Mouse (Mus musculus): ENCODE measurements around the gene Panx1.

Gene Panx1

GRCm38 (mm10) chr9:15023049-15023448 is 22.2 kb downstream of the Panx1 start:
- DNase-seq (ENCODE audit: low spot score in 2 of 2): no peak

GRCm38 (mm10) chr9:15021156-15021555 is 24.1 kb downstream of the Panx1 start:
- DNase-seq (ENCODE audit: low spot score in 2 of 2): no peak

GRCm38 (mm10) chr9:15020561-15021080 is 24.7 kb downstream of the Panx1 start:
- no peak for DNase-seq (ENCODE audit: low spot score in 2 of 2)

- no peak for DNase-seq (ENCODE audit: low spot score in 2 of 2)
Measured at GRCm38 (mm10) chr9:15018756-15019131, 26.5 kb downstream of the Panx1 start.

DNA sequence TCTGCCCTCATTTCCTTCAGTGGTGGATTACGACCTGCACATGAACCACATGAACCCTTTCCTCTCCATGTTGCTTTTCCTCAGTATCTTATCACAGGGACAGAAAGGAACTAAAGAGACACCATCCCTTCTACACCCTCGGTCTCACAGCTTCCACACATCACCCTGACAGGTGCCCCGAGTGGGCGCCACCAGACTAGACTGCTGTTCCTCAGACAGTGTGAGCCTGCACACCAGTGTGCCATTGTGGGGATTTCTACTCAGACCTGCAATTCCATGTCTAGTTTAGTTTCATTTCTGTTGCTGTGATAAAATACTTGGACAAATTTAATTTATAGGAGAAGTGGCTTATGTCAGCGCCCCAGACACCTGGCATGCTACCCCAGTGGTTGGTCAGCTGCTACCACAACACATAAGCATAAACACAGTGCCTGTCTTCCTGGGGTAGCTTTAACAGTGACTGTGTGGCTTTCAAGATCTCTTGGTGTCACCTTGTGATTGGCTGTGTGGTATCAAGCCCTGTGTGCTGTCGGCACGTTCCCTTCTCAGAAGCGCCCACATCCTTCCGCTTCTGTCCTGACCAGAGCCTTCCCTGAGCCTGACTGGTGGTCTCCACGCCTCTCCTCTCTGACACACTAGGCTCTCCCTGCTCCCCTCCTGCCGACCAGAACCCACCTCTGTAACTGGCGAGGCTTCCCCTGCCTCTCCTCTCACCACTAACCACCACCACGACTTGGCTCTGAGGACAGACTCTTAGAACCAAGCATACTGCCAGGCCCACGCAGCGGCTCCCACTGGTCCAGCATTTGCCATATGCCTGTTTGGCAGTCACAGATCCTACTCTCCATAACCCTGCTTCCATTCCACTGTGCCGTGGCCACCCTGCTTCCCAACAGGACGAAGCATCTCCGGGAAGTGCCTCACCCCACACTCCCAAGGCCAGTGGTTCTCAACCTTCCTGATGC is 27.2 kb downstream of the Panx1 start:
- DNase-seq (ENCODE audit: low spot score in 2 of 2): peak in 1 of 2 experiments; percentile 17

- DNase-seq (ENCODE audit: low spot score in 2 of 2): peak; percentile 25 to 65
Measured at GRCm38 (mm10) chr9:15015223-15015956, 29.9 kb downstream of the Panx1 start.

DNA sequence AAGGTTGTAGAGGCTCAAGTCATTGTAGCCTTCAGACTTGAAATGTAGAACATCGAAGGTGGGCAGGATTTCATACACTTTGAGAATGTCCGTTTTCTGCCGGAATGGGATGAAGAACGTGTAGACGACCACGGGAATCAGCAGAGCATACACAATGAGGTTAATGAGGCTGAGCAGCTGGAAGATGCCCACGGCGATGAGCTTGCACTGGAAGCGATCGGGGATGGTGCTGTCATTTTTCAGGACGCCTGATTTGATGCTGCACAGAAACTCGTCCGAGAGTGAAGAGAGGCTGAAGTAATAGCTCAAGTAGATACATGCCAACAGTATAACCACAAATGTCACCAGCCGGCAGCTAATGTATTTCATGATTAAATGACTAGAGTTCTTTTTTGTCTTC is 37.7 kb downstream of the Panx1 start:
- DNase-seq (ENCODE audit: low spot score in 2 of 2): no peak

DNA sequence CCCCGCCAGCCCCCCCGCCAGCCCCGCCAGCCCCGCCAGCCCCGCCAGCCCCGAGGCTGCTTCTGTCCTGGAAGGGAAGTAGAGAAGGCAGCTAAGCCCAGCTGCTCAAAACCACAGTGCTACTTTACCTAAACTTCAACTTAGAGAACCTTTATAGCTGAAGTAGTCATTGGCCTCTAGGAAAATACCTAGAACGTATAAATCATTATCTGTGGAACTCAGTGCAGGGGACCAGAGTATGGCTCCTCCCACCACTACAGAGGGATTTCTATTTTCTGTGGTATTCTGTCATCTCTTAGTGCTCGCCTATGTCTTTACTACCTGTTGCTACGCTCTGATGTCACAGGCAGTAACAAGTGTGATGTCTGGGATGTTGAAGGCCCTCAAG is 41.0 kb downstream of the Panx1 start:
- no peak for DNase-seq (ENCODE audit: low spot score in 2 of 2)

- no peak for DNase-seq (ENCODE audit: low spot score in 2 of 2)
Measured at GRCm38 (mm10) chr9:15003676-15004297, 41.5 kb downstream of the Panx1 start.

DNA sequence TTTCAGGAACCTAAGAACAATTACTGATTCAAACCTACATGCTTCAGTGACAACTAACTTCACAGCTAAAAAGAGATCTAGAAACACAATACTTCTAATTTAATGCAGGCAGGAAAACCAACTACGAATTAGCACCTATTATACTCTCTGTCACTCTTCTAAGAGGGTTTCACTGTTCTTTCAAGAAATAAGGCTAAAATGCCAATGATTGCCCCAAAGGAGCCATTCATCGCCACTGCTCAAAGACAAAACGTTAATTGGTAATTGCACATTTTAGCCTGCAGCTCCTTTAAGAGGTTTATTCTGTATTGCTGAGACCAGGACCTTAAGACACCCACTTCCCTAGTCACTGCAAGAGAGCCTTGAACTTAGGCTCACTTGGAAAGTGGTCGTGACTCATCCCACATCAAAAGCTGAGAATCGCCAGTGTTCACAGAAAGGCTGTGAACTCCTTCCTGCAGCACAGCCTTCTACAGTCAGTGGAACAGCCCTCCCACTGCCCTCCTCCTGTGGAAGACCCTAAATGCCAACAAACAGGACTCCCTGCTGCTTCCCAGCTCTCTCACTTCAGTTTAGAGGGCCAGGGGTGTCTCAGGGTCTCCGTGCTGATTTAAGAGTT is 42.2 kb downstream of the Panx1 start:
- DNase-seq (ENCODE audit: low spot score in 2 of 2): no peak

- no peak for DNase-seq (ENCODE audit: low spot score in 2 of 2)
Measured at GRCm38 (mm10) chr9:14998790-14999189, 46.5 kb downstream of the Panx1 start.

GRCm38 (mm10) chr9:14997271-14998055 is 47.8 kb downstream of the Panx1 start:
- DNase-seq (ENCODE audit: low spot score in 2 of 2): no peak

DNA sequence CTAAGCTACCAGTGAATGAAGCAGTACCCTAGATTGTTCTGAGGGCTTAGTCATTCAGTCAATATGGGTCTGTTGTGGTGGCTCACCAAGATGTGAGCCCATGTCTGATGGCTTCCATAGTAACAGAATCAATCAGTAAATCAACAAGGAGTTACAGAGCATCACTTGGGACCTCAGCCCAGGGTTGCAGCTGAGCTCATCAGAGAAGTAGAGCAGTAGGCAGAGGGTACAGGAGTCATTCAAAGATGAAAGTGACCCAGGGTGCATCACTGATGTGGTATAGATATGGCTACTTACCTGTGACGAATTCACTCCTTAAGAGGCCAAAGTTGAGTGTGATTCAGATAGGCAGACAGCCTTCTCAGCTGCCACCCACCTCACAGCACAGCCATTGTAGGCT is 49.8 kb downstream of the Panx1 start:
- DNase-seq (ENCODE audit: low spot score in 2 of 2): no peak

GRCm38 (mm10) chr9:14988606-14989293 is 56.5 kb downstream of the Panx1 start:
- no peak for DNase-seq (ENCODE audit: low spot score in 2 of 2)

- no peak for DNase-seq (ENCODE audit: low spot score in 2 of 2)
Measured at GRCm38 (mm10) chr9:14983141-14983540, 62.1 kb downstream of the Panx1 start.

GRCm38 (mm10) chr9:14982683-14983082 is 62.6 kb downstream of the Panx1 start:
- no peak for DNase-seq (ENCODE audit: low spot score in 2 of 2)

DNA sequence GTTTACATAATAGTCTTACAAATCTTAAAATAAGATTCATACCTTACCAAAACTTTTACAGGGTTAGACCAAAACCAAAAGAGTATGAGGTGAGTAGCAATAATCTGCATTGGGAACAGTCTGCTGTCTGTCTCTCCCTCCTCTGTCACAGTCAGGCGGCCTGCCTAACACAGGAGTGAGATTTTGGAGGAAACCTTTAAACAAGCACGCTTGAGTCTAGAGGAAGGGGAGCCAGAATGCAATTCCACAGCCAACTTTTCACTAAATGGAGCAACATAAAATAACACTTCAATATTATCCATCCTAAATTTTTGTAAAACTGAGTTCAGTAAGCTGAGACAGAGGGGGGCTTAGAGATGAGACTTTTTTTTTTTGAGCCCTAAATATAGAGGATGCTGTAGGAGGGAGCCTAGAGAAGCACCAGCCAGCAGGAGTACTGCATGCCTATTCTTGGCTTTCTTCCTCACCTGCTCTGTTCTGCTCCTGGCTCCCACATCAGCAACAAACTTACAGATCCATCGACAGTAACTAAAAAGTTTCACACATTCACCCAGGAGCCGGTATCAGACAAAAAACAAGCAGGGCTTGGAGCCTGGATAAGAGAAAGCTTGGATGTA is 63.6 kb downstream of the Panx1 start:
- no peak for DNase-seq (ENCODE audit: low spot score in 2 of 2)

- DNase-seq (ENCODE audit: low spot score in 2 of 2): no peak
Measured at GRCm38 (mm10) chr9:14974251-14975232, 70.7 kb downstream of the Panx1 start.

- DNase-seq (ENCODE audit: low spot score in 2 of 2): no peak
Measured at GRCm38 (mm10) chr9:14973762-14974161, 71.5 kb downstream of the Panx1 start.

Measured in spleen, postnatal 14 days (tissue).